ENCODE assay signal across 17 mouse cellular contexts in the genomic region with DNA sequence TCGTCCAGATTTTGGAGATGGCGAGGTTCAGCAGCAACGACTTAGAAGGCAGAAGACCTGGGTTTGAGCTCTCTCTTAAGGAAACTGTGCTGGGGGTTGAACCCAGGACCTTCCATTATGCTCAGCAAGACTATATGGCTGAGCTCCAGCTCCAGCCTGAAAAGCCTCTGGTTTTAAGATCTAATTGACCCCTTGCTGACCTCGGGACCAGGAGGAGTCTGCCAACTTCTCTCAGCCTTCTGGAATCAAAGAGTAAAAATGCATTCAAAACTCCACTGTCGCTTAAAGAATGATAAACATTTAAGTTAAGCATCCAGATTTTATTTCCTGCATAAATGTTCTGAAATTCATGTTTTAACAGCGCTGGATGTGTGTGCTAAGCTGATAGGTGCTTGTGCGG. TPM values are rescaled to one million over a fixed set of nuclear protein-coding genes. Genes with fewer than 3 reads are reported as not detected.
A peak's percentile ranks its signal among the peaks of the same experiment; 100 is the strongest.
DNase-seq lines count a peak whose midpoint lies in the region; ATAC-seq and TF ChIP-seq lines count a peak whose summit lies in the region.
"Had no signal": no experiment of that assay in that cellular context is flagged by ENCODE, and none has a peak within 500 bp of the region (broad histone marks: within the 10 kb centered on the region; RNA-seq: fewer than 3 reads in every experiment).

No protein-coding gene starts in this region.

- peak overlapping the region; percentile 52 for H3K9ac ChIP-seq in heart, embryonic 13.5 days
- no peak overlapping the region for H3K9ac ChIP-seq in limb, embryonic 14.5 days (ENCODE audit: low read depth, low read length, severe bottlenecking)
- H3K9ac ChIP-seq: forebrain, embryonic 15.5 days; hindbrain, embryonic 13.5 days had no signal

- TF ChIP-seq CTCF in brain, embryonic 14.5 days (IDR thresholded peaks at IDR 0.05; ENCODE audit: borderline replicate concordance, extremely low read depth, insufficient read depth, insufficient read length) = no peak

- peaks cover 68% of the 10 kb centered on the region for H3K4me1 ChIP-seq in heart, embryonic 13.5 days
- H3K4me1 ChIP-seq in limb, embryonic 14.5 days (ENCODE audit: control insufficient read depth, insufficient read depth, low read length) = peaks cover 40% of the 10 kb centered on the region
- H3K4me1 ChIP-seq in limb, embryonic 10.5 days = peaks cover 30% of the 10 kb centered on the region

- DNase-seq in heart, postnatal 4 days = no peak
- DNase-seq in limb, embryonic 14.5 days (ENCODE audit: low spot score) = peak; percentile 57
- no peak for DNase-seq in limb, embryonic 10.5 days (ENCODE audit: low spot score)
- DNase-seq in brain, embryonic 14.5 days (ENCODE audit: low read depth) = peak; percentile 34
- DNase-seq in kidney, postnatal 25 days = peak; percentile 43 to 55
- no peak for DNase-seq in urinary bladder, postnatal 36 days (ENCODE audit: low spot score in 2 of 2)
- no peak for DNase-seq in layer of hippocampus, adult 11-12 months (ENCODE audit: low spot score)
- DNase-seq: adrenal gland, postnatal 10 days; B cell, adult 2 months; cerebellum, postnatal 25 days; heart, adult 2 months; midbrain, embryonic 14.5 days; thymus, postnatal 25 days had no signal

- 0 out of 2 replicates have a peak, but pooled peaks cover 3% of the 10 kb centered on the region for H3K36me3 ChIP-seq in heart, embryonic 13.5 days
- H3K36me3 ChIP-seq in limb, embryonic 14.5 days (ENCODE audit: control insufficient read depth, insufficient read depth, low read length) = peaks cover 3% of the 10 kb centered on the region; the same call in 1 of the 2 replicates
- peaks cover 5% of the 10 kb centered on the region for H3K36me3 ChIP-seq in limb, embryonic 10.5 days

- H3K4me2 ChIP-seq in heart, embryonic 13.5 days = no peak overlapping the region
- H3K4me2 ChIP-seq in limb, embryonic 14.5 days (replicated peaks; ENCODE audit: low read depth, low read length, severe bottlenecking) = no peak overlapping the region
- H3K4me2 ChIP-seq: forebrain, embryonic 15.5 days; hindbrain, embryonic 13.5 days; liver, embryonic 11.5 days had no signal

- peak overlapping the region; percentile 57 for H3K27ac ChIP-seq in heart, embryonic 13.5 days (replicated peaks)
- H3K27ac ChIP-seq in limb, embryonic 14.5 days (replicated peaks; ENCODE audit: low read depth, low read length) = no peak overlapping the region
- H3K27ac ChIP-seq in limb, embryonic 10.5 days = no peak overlapping the region
- H3K27ac ChIP-seq: forebrain, embryonic 15.5 days; heart, adult 2 months; hindbrain, embryonic 13.5 days had no signal

- no peak overlapping the region for H3K4me3 ChIP-seq in heart, embryonic 13.5 days
- H3K4me3 ChIP-seq in limb, embryonic 14.5 days (replicated peaks; ENCODE audit: low read length) = no peak overlapping the region
- no peak overlapping the region for H3K4me3 ChIP-seq in limb, embryonic 10.5 days
- H3K4me3 ChIP-seq: forebrain, embryonic 15.5 days; heart, adult 2 months; hindbrain, embryonic 13.5 days had no signal

- 60% methylated on average over 7 of the region's 7 CpGs for WGBS in heart, embryonic 13.5 days
- 59% methylated on average over 7 of the region's 7 CpGs for WGBS in limb, embryonic 14.5 days
- WGBS in limb, embryonic 10.5 days = 70% methylated on average over 7 of the region's 7 CpGs

- H3K27me3 ChIP-seq in heart, embryonic 13.5 days (replicated peaks) = no peaks in the 10 kb centered on the region
- no peaks in the 10 kb centered on the region for H3K27me3 ChIP-seq in limb, embryonic 14.5 days (ENCODE audit: control insufficient read depth, insufficient read depth, low read length)
- no peaks in the 10 kb centered on the region for H3K27me3 ChIP-seq in limb, embryonic 10.5 days (ENCODE audit: low read depth, poor library complexity, severe bottlenecking)
- H3K27me3 ChIP-seq: forebrain, embryonic 15.5 days; hindbrain, embryonic 13.5 days had no signal

- no peak for ATAC-seq in heart, embryonic 13.5 days (ENCODE audit: extremely low read depth, insufficient number of reproducible peaks, low FRiP score, low TSS enrichment)
- no peak for ATAC-seq in limb, embryonic 14.5 days (ENCODE audit: low FRiP score, low read depth)
- ATAC-seq: forebrain, embryonic 15.5 days had no signal

- H3K9me3 ChIP-seq in heart, embryonic 13.5 days = no peaks in the 10 kb centered on the region
- no peaks in the 10 kb centered on the region for H3K9me3 ChIP-seq in limb, embryonic 14.5 days (ENCODE audit: control insufficient read depth, low read length)
- no peaks in the 10 kb centered on the region for H3K9me3 ChIP-seq in limb, embryonic 10.5 days (replicated peaks)
- H3K9me3 ChIP-seq: forebrain, embryonic 15.5 days; hindbrain, embryonic 13.5 days had no signal

- no peak for TF ChIP-seq POLR2A in limb, embryonic 14.5 days (IDR thresholded peaks at IDR 0.05; ENCODE audit: borderline replicate concordance, extremely low read depth, insufficient read depth, insufficient read length)
- TF ChIP-seq POLR2A in brain, embryonic 14.5 days (IDR thresholded peaks at IDR 0.05; ENCODE audit: borderline replicate concordance, extremely low read depth, insufficient read depth, insufficient read length, poor library complexity, severe bottlenecking) = no peak

RNA-seq across cellular contexts. Expression of a gene that starts 12.6 kb away (rescaled TPM):
- 43.6 and 50.1 TPM in 2 replicates for polyA plus RNA-seq in heart, embryonic 13.5 days (2015; fragmentation: Nextera tagmentation; extraction: Ambion mirVana)
- total RNA-seq in heart, postnatal 4 days (2021) = 10 to 100 TPM; 42.4 to 47.6 TPM
- 15.2 and 28.1 TPM in 2 replicates for polyA plus RNA-seq in limb, embryonic 14.5 days (2012; rRNA removed)
- polyA plus RNA-seq in limb, embryonic 14.5 days (2014; fragmentation: Nextera tagmentation; extraction: Ambion mirVana) = 44.1 and 45.3 TPM in 2 replicates
- polyA plus RNA-seq in limb, embryonic 10.5 days (2016; fragmentation: Nextera tagmentation; extraction: Ambion mirVana) = 46.5 and 57.1 TPM in 2 replicates
- polyA plus RNA-seq in brain, embryonic 14.5 days (2012; rRNA removed) = 21.4 and 23.8 TPM in 2 replicates

RNA-seq across cellular contexts. Expression of a gene that starts 12.9 kb away (rescaled TPM):
- polyA plus RNA-seq in heart, embryonic 13.5 days (2015; fragmentation: Nextera tagmentation; extraction: Ambion mirVana) = 224 and 259 TPM in 2 replicates
- total RNA-seq in heart, postnatal 4 days (2021) = 100 to 1,000 TPM; 280 to 292 TPM
- polyA plus RNA-seq in limb, embryonic 14.5 days (2012; rRNA removed) = 88.7 and 191 TPM in 2 replicates
- polyA plus RNA-seq in limb, embryonic 14.5 days (2014; fragmentation: Nextera tagmentation; extraction: Ambion mirVana) = 169 and 177 TPM in 2 replicates
- 154 and 168 TPM in 2 replicates for polyA plus RNA-seq in limb, embryonic 10.5 days (2016; fragmentation: Nextera tagmentation; extraction: Ambion mirVana)
- 125 and 129 TPM in 2 replicates for polyA plus RNA-seq in brain, embryonic 14.5 days (2012; rRNA removed)

Comparison
In these comparisons a context has a peak if more than half of its experiments do, and no peak if none do; other contexts are left out.
1. DNase-seq: peak in limb, embryonic 14.5 days (single experiment), brain, embryonic 14.5 days (single experiment) and kidney, postnatal 25 days (2 of 2); none in heart, postnatal 4 days (single experiment), limb, embryonic 10.5 days (single experiment), urinary bladder, postnatal 36 days (0 of 2) and layer of hippocampus, adult 11-12 months (single experiment).